Mouse (Mus musculus): ENCODE measurements around the gene Rhot2. TPM values are rescaled to one million over a fixed set of nuclear protein-coding genes. Genes with fewer than 3 reads are reported as not detected.

Gene Rhot2
- 101 and 126 TPM in 2 replicates for polyA plus RNA-seq (2012; rRNA removed)
- polyA plus RNA-seq (2014; fragmentation: Nextera tagmentation; extraction: Ambion mirVana), result 10.6 and 16.9 TPM in 2 replicates

DNA sequence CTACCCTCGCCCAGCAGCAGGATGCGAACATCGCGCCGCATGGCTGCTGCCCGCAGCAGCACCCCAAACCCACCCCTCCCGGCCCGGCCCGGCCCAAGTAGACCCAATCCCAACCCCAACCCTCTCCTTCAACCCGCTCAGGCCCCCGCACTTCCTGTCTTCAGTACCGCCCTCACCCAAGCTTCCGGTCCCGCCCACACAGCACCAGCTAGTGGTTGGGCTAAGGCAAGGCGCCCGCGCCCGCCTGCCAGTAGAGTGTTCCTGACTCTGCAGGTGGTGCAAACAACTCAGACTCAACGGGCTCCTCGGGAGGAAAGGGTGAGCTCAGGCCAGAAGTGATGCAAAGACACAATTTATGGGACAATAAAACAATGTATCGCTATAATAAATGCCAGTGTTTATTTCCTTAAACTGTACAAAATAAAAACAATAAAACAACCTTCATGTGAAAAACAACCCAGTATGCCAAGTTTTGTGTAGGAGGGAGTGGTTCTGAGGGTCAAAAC lies at the start of gene Rhot2:
Gene Rhot2, minus strand, starts transcription at position 456 of the 506 bp plus-strand sequence.
- 1% methylated on average over 21 of the region's 21 CpGs for WGBS
- Histone ChIP-seq H3K36me3 (ENCODE audit: control insufficient read depth, insufficient read depth, low read length) (peaks cover 60% of the 10 kb centered on the region), H3K27me3 (ENCODE audit: control insufficient read depth, insufficient read depth, low read length) (no peaks in the 10 kb centered on the region), H3K4me2 (replicated peaks; ENCODE audit: low read depth, low read length, severe bottlenecking) (peak within 1 kb of the TSS; percentile 63), H3K9ac (ENCODE audit: low read depth, low read length, severe bottlenecking) (peak within 1 kb of the TSS; percentile 82), H3K4me1 (ENCODE audit: control insufficient read depth, insufficient read depth, low read length) (peaks cover 10% of the 10 kb centered on the region; the same call in 1 of the 2 replicates), H3K27ac (replicated peaks; ENCODE audit: low read depth, low read length) (peak within 1 kb of the TSS; percentile 71), H3K9me3 (ENCODE audit: control insufficient read depth, low read length) (no peaks in the 10 kb centered on the region), H3K4me3 (replicated peaks; ENCODE audit: low read length) (peak within 1 kb of the TSS; percentile 90)
- ATAC-seq (ENCODE audit: low FRiP score, low read depth) (peak; percentile 94), DNase-seq (ENCODE audit: low spot score) (peak; percentile 96)
- TF ChIP-seq POLR2A (IDR thresholded peaks at IDR 0.05; ENCODE audit: borderline replicate concordance, extremely low read depth, insufficient read depth, insufficient read length), result peak; percentile 72; the same call in 1 of the 2 replicates

DNA sequence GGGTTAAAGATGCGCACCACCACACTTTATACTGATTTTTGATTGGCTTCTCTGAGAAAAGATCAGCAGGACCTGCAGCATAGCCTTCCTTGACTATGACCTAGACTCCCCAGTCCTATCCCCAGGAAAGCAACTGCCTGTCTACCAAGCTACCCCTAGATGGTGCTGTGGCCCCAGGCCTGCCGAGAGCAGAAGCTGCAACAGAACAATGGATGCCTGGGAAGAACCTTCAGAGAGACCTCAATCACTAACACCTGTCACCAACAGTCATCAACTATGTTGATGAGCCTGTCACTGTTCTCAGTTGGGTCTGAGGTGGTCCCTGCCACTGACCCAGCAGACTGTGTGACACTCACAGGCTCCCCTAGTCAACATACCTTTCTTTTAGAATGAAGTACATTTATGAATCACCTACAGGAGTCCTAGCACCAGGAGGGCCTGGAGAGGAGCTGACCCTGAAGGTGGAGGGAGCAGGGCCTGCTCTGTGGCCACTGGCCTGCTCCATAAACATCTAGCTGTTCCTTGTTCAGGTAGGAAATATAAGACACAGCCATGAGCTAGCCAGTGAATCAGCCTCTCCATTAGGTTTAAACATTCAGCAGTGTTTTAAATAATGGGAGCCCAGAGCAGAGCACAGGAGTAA lies 49.4 kb upstream of the Rhot2 start:
- ATAC-seq (ENCODE audit: low FRiP score, low read depth) (peak; percentile 78), DNase-seq (ENCODE audit: low spot score) (peak; percentile 68)
- H3K36me3 ChIP-seq (ENCODE audit: control insufficient read depth, insufficient read depth, low read length), result peaks cover 18% of the 10 kb centered on the region
- H3K4me1 ChIP-seq (ENCODE audit: control insufficient read depth, insufficient read depth, low read length), result no peaks in the 10 kb centered on the region
- H3K4me3 ChIP-seq (replicated peaks; ENCODE audit: low read length), result no peak overlapping the region
- TF ChIP-seq POLR2A (IDR thresholded peaks at IDR 0.05; ENCODE audit: borderline replicate concordance, extremely low read depth, insufficient read depth, insufficient read length), result no peak
- H3K9ac ChIP-seq (ENCODE audit: low read depth, low read length, severe bottlenecking), result no peak overlapping the region
- no peaks in the 10 kb centered on the region for H3K9me3 ChIP-seq (ENCODE audit: control insufficient read depth, low read length)
- H3K27me3 ChIP-seq (ENCODE audit: control insufficient read depth, insufficient read depth, low read length), result no peaks in the 10 kb centered on the region
- 27% methylated on average over 2 of the region's 2 CpGs for WGBS
- H3K27ac ChIP-seq (replicated peaks; ENCODE audit: low read depth, low read length), result no peak overlapping the region
- no peak overlapping the region for H3K4me2 ChIP-seq (replicated peaks; ENCODE audit: low read depth, low read length, severe bottlenecking)

DNA sequence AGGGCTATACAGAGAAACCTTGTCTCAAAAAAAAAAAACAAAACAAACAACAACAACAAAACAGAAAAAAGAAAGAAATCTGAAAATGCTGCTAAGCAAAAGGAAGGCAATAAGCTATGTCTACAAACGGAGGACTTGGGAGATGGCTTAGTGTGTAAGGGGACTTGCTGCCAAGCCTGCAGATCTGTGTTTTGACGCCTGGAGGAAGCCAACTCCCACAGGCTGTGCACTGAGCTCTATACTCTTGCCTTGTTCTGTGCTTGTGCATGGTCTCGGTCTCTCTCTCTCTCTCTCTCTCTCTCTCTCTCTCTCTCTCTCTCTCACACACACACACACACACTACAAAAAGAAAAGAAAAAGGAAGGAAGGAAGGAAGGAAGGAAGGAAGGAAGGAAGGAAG lies 44.2 kb upstream of the Rhot2 start:
- no peaks in the 10 kb centered on the region for H3K4me1 ChIP-seq (ENCODE audit: control insufficient read depth, insufficient read depth, low read length)
- no peak overlapping the region for H3K27ac ChIP-seq (replicated peaks; ENCODE audit: low read depth, low read length)
- H3K27me3 ChIP-seq (ENCODE audit: control insufficient read depth, insufficient read depth, low read length), result no peaks in the 10 kb centered on the region
- H3K9ac ChIP-seq (ENCODE audit: low read depth, low read length, severe bottlenecking), result no peak overlapping the region
- no peaks in the 10 kb centered on the region for H3K9me3 ChIP-seq (ENCODE audit: control insufficient read depth, low read length)
- TF ChIP-seq POLR2A (IDR thresholded peaks at IDR 0.05; ENCODE audit: borderline replicate concordance, extremely low read depth, insufficient read depth, insufficient read length), result no peak
- no peak for ATAC-seq (ENCODE audit: low FRiP score, low read depth)
- peaks cover 50% of the 10 kb centered on the region for H3K36me3 ChIP-seq (ENCODE audit: control insufficient read depth, insufficient read depth, low read length)
- 88% methylated on average over 3 of the region's 3 CpGs for WGBS
- DNase-seq (ENCODE audit: low spot score), result no peak
- no peak overlapping the region for H3K4me2 ChIP-seq (replicated peaks; ENCODE audit: low read depth, low read length, severe bottlenecking)
- H3K4me3 ChIP-seq (replicated peaks; ENCODE audit: low read length), result no peak overlapping the region

DNA sequence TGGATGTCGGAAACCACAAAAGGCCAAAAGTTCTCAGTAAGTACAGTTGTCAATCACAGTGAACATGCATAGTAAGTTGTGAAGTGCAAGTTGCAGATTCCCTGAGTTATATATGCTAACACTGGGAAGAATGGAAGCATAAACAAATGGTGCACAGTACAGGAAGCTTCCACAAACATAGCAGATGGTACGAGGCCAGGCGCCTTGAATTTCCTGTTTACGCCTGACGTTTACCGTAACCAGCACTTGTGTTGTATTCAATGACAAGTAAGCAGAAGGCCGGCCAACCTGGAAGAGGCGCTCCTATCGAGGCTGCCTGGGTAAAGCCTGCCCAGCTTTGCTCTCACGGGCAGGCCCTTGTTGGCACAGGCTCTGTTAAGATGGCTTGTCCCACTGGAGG lies 42.8 kb upstream of the Rhot2 start:
- Histone ChIP-seq H3K4me3 (replicated peaks; ENCODE audit: low read length) (no peak overlapping the region), H3K9ac (ENCODE audit: low read depth, low read length, severe bottlenecking) (no peak overlapping the region), H3K27me3 (ENCODE audit: control insufficient read depth, insufficient read depth, low read length) (no peaks in the 10 kb centered on the region), H3K36me3 (ENCODE audit: control insufficient read depth, insufficient read depth, low read length) (peaks cover 64% of the 10 kb centered on the region), H3K4me2 (replicated peaks; ENCODE audit: low read depth, low read length, severe bottlenecking) (no peak overlapping the region), H3K9me3 (ENCODE audit: control insufficient read depth, low read length) (no peaks in the 10 kb centered on the region), H3K27ac (replicated peaks; ENCODE audit: low read depth, low read length) (no peak overlapping the region), H3K4me1 (ENCODE audit: control insufficient read depth, insufficient read depth, low read length) (no peaks in the 10 kb centered on the region)
- 87% methylated on average over 10 of the region's 10 CpGs for WGBS
- no peak for TF ChIP-seq POLR2A (IDR thresholded peaks at IDR 0.05; ENCODE audit: borderline replicate concordance, extremely low read depth, insufficient read depth, insufficient read length)
- ATAC-seq (ENCODE audit: low FRiP score, low read depth) (no peak), DNase-seq (ENCODE audit: low spot score) (no peak)

DNA sequence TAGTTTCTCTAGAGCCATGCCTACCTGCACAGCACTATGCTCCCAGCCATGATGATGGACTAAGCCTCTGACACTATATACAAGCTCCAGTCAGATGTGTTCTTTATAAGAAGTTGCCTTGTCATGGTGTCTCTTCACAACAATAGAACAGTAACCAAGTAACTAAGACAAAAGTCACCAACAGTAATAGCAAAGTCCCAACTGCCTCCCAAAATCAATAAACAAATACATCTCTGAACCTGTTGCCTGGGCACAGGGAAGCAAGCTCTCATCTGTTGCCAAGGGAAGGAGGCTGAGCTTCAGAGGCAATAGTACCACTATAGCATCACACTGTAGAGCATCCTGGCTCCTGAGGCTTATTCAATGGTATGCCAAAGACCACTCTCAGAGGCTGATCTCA lies 42.2 kb upstream of the Rhot2 start:
- Histone ChIP-seq H3K36me3 (ENCODE audit: control insufficient read depth, insufficient read depth, low read length) (peaks cover 70% of the 10 kb centered on the region), H3K27me3 (ENCODE audit: control insufficient read depth, insufficient read depth, low read length) (no peaks in the 10 kb centered on the region), H3K4me3 (replicated peaks; ENCODE audit: low read length) (no peak overlapping the region), H3K4me2 (replicated peaks; ENCODE audit: low read depth, low read length, severe bottlenecking) (no peak overlapping the region), H3K27ac (replicated peaks; ENCODE audit: low read depth, low read length) (no peak overlapping the region), H3K4me1 (ENCODE audit: control insufficient read depth, insufficient read depth, low read length) (no peaks in the 10 kb centered on the region), H3K9me3 (ENCODE audit: control insufficient read depth, low read length) (no peaks in the 10 kb centered on the region), H3K9ac (ENCODE audit: low read depth, low read length, severe bottlenecking) (no peak overlapping the region)
- no peak for TF ChIP-seq POLR2A (IDR thresholded peaks at IDR 0.05; ENCODE audit: borderline replicate concordance, extremely low read depth, insufficient read depth, insufficient read length)
- ATAC-seq (ENCODE audit: low FRiP score, low read depth) (no peak), DNase-seq (ENCODE audit: low spot score) (no peak)
